Mouse (Mus musculus): ENCODE measurements around the gene Coro1b.

- TF ChIP-seq CTCF (IDR thresholded peaks at IDR 0.05; ENCODE audit: low read depth) (no peak), EP300 (IDR thresholded peaks at IDR 0.05; ENCODE audit: low read depth) (no peak)
Measured at GRCm38 (mm10) chr19:4151898-4152297, 3.5 kb downstream of the Coro1b start.

Measured in liver, postnatal 0 days (tissue).